In the genomic region with DNA sequence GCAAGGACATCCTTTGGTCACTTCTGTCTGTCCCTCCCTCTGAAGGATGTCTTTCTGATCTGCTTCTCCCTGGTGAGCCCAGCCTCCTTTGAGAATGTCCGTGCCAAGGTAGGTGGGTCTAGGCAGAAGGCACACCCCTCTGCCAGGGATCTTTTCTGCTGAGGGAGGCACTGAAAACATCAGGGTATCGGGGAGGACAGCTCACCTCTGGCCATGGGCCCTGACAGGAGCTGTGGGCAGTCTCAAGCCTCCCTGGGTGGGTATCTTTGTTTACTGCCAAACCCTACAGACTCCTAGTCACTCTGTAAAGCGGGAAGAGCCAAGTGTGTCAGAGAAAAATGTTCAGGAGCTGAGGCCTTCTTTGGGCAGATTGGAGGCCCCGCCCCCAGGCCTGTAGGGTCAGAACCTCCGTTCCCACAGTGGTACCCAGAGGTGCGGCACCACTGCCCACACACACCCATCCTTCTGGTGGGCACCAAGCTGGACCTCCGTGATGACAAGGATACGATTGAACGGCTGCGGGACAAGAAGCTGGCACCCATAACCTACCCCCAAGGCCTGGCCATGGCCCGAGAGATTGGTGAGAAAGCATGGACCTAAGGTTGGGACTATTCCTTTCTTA, we compare ENCODE assay signal across 12 mouse cellular contexts. TPM values are rescaled to one million over a fixed set of nuclear protein-coding genes. Genes with fewer than 3 reads are reported as not detected.
A peak's percentile ranks its signal among the peaks of the same experiment; 100 is the strongest.
DNase-seq lines count a peak whose midpoint lies in the region; ATAC-seq lines count a peak whose summit lies in the region.
"Had no signal": no experiment of that assay in that cellular context is flagged by ENCODE, and none has a peak within 500 bp of the region (broad histone marks: within the 10 kb centered on the region; RNA-seq: fewer than 3 reads in every experiment).

No protein-coding gene starts in this region.

- H3K4me1 ChIP-seq in kidney, embryonic 14.5 days (ENCODE audit: control insufficient read depth, insufficient read depth, low read length), result peaks cover 16% of the 10 kb centered on the region
- H3K4me1 ChIP-seq in embryonic facial prominence, embryonic 10.5 days, result peaks cover 39% of the 10 kb centered on the region
- peaks cover 40% of the 10 kb centered on the region for H3K4me1 ChIP-seq in hindbrain, embryonic 15.5 days (replicated peaks)
- H3K4me1 ChIP-seq in lung, embryonic 16.5 days (replicated peaks; ENCODE audit: control insufficient read depth, insufficient read depth, low read length), result peaks cover 26% of the 10 kb centered on the region

- WGBS in kidney, embryonic 14.5 days, result 90% methylated on average over 11 of the region's 11 CpGs
- 90% methylated on average over 11 of the region's 11 CpGs for WGBS in embryonic facial prominence, embryonic 10.5 days
- 85% methylated on average over 11 of the region's 11 CpGs for WGBS in hindbrain, embryonic 15.5 days
- WGBS in lung, embryonic 16.5 days, result 86% methylated on average over 11 of the region's 11 CpGs

- no peak for ATAC-seq in kidney, embryonic 14.5 days (ENCODE audit: low FRiP score, low TSS enrichment)
- no peak for ATAC-seq in hindbrain, embryonic 15.5 days (ENCODE audit: low FRiP score, low read depth)
- ATAC-seq in lung, embryonic 16.5 days (ENCODE audit: low read depth), result no peak
- ATAC-seq: inflammation-experienced regulatory T-cells, adult 6 months had no signal

- H3K9me3 ChIP-seq in kidney, embryonic 14.5 days (ENCODE audit: control insufficient read depth, low read length), result no peaks in the 10 kb centered on the region
- no peaks in the 10 kb centered on the region for H3K9me3 ChIP-seq in embryonic facial prominence, embryonic 10.5 days
- no peaks in the 10 kb centered on the region for H3K9me3 ChIP-seq in hindbrain, embryonic 15.5 days
- H3K9me3 ChIP-seq in lung, embryonic 16.5 days (ENCODE audit: control insufficient read depth, low read length), result no peaks in the 10 kb centered on the region

- DNase-seq in kidney, adult 11 months, result peak; percentile 78
- DNase-seq in embryonic facial prominence, embryonic 10.5 days (ENCODE audit: low spot score), result no peak
- DNase-seq in layer of hippocampus, adult 18-20 months (ENCODE audit: low spot score in 2 of 2), result no peak
- DNase-seq in ovary, postnatal 36 days (ENCODE audit: low spot score), result no peak
- DNase-seq in gastrocnemius, postnatal 36 days, result no peak
- DNase-seq: heart, adult 18-20 months; right cerebral cortex, postnatal 25 days; thymus, postnatal 25 days had no signal

- intact Hi-C loops in gastrocnemius, postnatal 36 days (cut with DNase I), result no loop called here

- H3K9ac ChIP-seq in kidney, embryonic 14.5 days (ENCODE audit: low read depth, low read length), result no peak overlapping the region
- H3K9ac ChIP-seq in hindbrain, embryonic 15.5 days, result peak overlapping the region; percentile 89; the same call in 1 of the 2 replicates
- no peak overlapping the region for H3K9ac ChIP-seq in lung, embryonic 16.5 days (ENCODE audit: low read length)

- H3K36me3 ChIP-seq in kidney, embryonic 14.5 days (ENCODE audit: control insufficient read depth, insufficient read depth, low read length), result peaks cover 15% of the 10 kb centered on the region
- peaks cover 23% of the 10 kb centered on the region for H3K36me3 ChIP-seq in embryonic facial prominence, embryonic 10.5 days (replicated peaks)
- H3K36me3 ChIP-seq in hindbrain, embryonic 15.5 days, result peaks cover 4% of the 10 kb centered on the region; the same call in 1 of the 2 replicates
- H3K36me3 ChIP-seq in lung, embryonic 16.5 days (ENCODE audit: control insufficient read depth, insufficient read depth, low read length), result peaks cover 7% of the 10 kb centered on the region

- H3K4me2 ChIP-seq in kidney, embryonic 14.5 days (replicated peaks; ENCODE audit: low read depth, low read length), result no peak overlapping the region; the same call in 1 of the 2 replicates
- H3K4me2 ChIP-seq in hindbrain, embryonic 15.5 days, result peak overlapping the region; percentile 75
- H3K4me2 ChIP-seq in lung, embryonic 16.5 days (ENCODE audit: low read depth, low read length), result peak overlapping the region; percentile 98; the same call in 1 of the 2 replicates

- no peak overlapping the region for H3K27ac ChIP-seq in kidney, embryonic 14.5 days (ENCODE audit: low read depth, low read length)
- no peak overlapping the region for H3K27ac ChIP-seq in embryonic facial prominence, embryonic 10.5 days (replicated peaks)
- no peak overlapping the region for H3K27ac ChIP-seq in hindbrain, embryonic 15.5 days (replicated peaks)
- no peak overlapping the region for H3K27ac ChIP-seq in lung, embryonic 16.5 days (ENCODE audit: low read length)

- H3K4me3 ChIP-seq in kidney, embryonic 14.5 days (ENCODE audit: low read length), result no peak overlapping the region
- H3K4me3 ChIP-seq in embryonic facial prominence, embryonic 10.5 days, result peak overlapping the region; percentile 72; the same call in 1 of the 2 replicates
- H3K4me3 ChIP-seq in hindbrain, embryonic 15.5 days, result peak overlapping the region; percentile 57
- H3K4me3 ChIP-seq in lung, embryonic 16.5 days (ENCODE audit: low read length), result peak overlapping the region; percentile 67; the same call in 1 of the 2 replicates

- H3K27me3 ChIP-seq in kidney, embryonic 14.5 days (ENCODE audit: control insufficient read depth, insufficient read depth, low read length), result no peaks in the 10 kb centered on the region
- peaks cover 54% of the 10 kb centered on the region for H3K27me3 ChIP-seq in embryonic facial prominence, embryonic 10.5 days (replicated peaks; ENCODE audit: low read depth, poor library complexity, severe bottlenecking)
- no peaks in the 10 kb centered on the region for H3K27me3 ChIP-seq in hindbrain, embryonic 15.5 days
- H3K27me3 ChIP-seq in lung, embryonic 16.5 days (ENCODE audit: control insufficient read depth, insufficient read depth, low read depth, low read length), result peaks cover 4% of the 10 kb centered on the region

RNA-seq across cellular contexts. Expression of gene Rac3, which starts 1.6 kb away (rescaled TPM):
- polyA plus RNA-seq in kidney, embryonic 14.5 days (2014; fragmentation: Nextera tagmentation; extraction: Ambion mirVana), result 5.0 and 28.7 TPM in 2 replicates
- polyA plus RNA-seq in embryonic facial prominence, embryonic 10.5 days (2016; fragmentation: Nextera tagmentation; extraction: Ambion mirVana), result 27.2 and 31.2 TPM in 2 replicates
- polyA plus RNA-seq in hindbrain, embryonic 15.5 days (2015; fragmentation: Nextera tagmentation; extraction: Ambion mirVana), result 540 and 587 TPM in 2 replicates
- polyA plus RNA-seq in lung, embryonic 16.5 days (2015; fragmentation: Nextera tagmentation; extraction: Ambion mirVana), result 53.5 and 54.2 TPM in 2 replicates
- total RNA-seq in layer of hippocampus, adult 18-20 months (2021), result 10 to 100 TPM; 32.0 to 40.0 TPM
- under 1 TPM; 0.84 to 0.92 TPM for total RNA-seq in gastrocnemius, postnatal 36 days (2021)
- polyA plus RNA-seq: inflammation-experienced regulatory T-cells, adult 6 months had no signal

RNA-seq across cellular contexts. Expression of gene Dcxr, which starts 4.2 kb away (rescaled TPM):
- polyA plus RNA-seq in kidney, embryonic 14.5 days (2014; fragmentation: Nextera tagmentation; extraction: Ambion mirVana), result 21.1 and 23.2 TPM in 2 replicates
- polyA plus RNA-seq in embryonic facial prominence, embryonic 10.5 days (2016; fragmentation: Nextera tagmentation; extraction: Ambion mirVana), result 12.8 and 16.0 TPM in 2 replicates
- polyA plus RNA-seq in hindbrain, embryonic 15.5 days (2015; fragmentation: Nextera tagmentation; extraction: Ambion mirVana), result 8.8 and 10.4 TPM in 2 replicates
- polyA plus RNA-seq in lung, embryonic 16.5 days (2015; fragmentation: Nextera tagmentation; extraction: Ambion mirVana), result 69.5 and 92.2 TPM in 2 replicates
- total RNA-seq in layer of hippocampus, adult 18-20 months (2021), result 10 to 100 TPM; 12.3 to 13.6 TPM
- 1 to 10 TPM; 4.5 to 9.2 TPM for total RNA-seq in gastrocnemius, postnatal 36 days (2021)

RNA-seq across cellular contexts. Expression of gene Cbr2, which starts 9.0 kb away (rescaled TPM):
- 0.47 TPM in 1 of 2 replicates, not detected in the other for polyA plus RNA-seq in kidney, embryonic 14.5 days (2014; fragmentation: Nextera tagmentation; extraction: Ambion mirVana)
- 2.6 and 2.9 TPM in 2 replicates for polyA plus RNA-seq in embryonic facial prominence, embryonic 10.5 days (2016; fragmentation: Nextera tagmentation; extraction: Ambion mirVana)
- 0.97 and 2.1 TPM in 2 replicates for polyA plus RNA-seq in hindbrain, embryonic 15.5 days (2015; fragmentation: Nextera tagmentation; extraction: Ambion mirVana)
- 194 and 348 TPM in 2 replicates for polyA plus RNA-seq in lung, embryonic 16.5 days (2015; fragmentation: Nextera tagmentation; extraction: Ambion mirVana)
- 1 to 10 TPM; 1.2 to 1.7 TPM for total RNA-seq in layer of hippocampus, adult 18-20 months (2021)
- 10 to 100 TPM in 1 of 2 experiments, 1 to 10 TPM in 1; 9.2 to 15.8 TPM for total RNA-seq in gastrocnemius, postnatal 36 days (2021)
- polyA plus RNA-seq: inflammation-experienced regulatory T-cells, adult 6 months had no signal

RNA-seq across cellular contexts. Expression of gene Lrrc45, which starts 9.1 kb away (rescaled TPM):
- polyA plus RNA-seq in kidney, embryonic 14.5 days (2014; fragmentation: Nextera tagmentation; extraction: Ambion mirVana), result 41.9 and 43.1 TPM in 2 replicates
- 56.8 and 58.9 TPM in 2 replicates for polyA plus RNA-seq in embryonic facial prominence, embryonic 10.5 days (2016; fragmentation: Nextera tagmentation; extraction: Ambion mirVana)
- polyA plus RNA-seq in hindbrain, embryonic 15.5 days (2015; fragmentation: Nextera tagmentation; extraction: Ambion mirVana), result 74.9 and 81.2 TPM in 2 replicates
- polyA plus RNA-seq in lung, embryonic 16.5 days (2015; fragmentation: Nextera tagmentation; extraction: Ambion mirVana), result 58.2 and 63.9 TPM in 2 replicates
- 10 to 100 TPM; 49.1 to 60.5 TPM for total RNA-seq in layer of hippocampus, adult 18-20 months (2021)
- 1 to 10 TPM; 3.7 to 4.1 TPM for total RNA-seq in gastrocnemius, postnatal 36 days (2021)

RNA-seq across cellular contexts. Expression of gene Cenpx, which starts 9.3 kb away (rescaled TPM):
- polyA plus RNA-seq in kidney, embryonic 14.5 days (2014; fragmentation: Nextera tagmentation; extraction: Ambion mirVana), result 157 and 195 TPM in 2 replicates
- 119 and 124 TPM in 2 replicates for polyA plus RNA-seq in embryonic facial prominence, embryonic 10.5 days (2016; fragmentation: Nextera tagmentation; extraction: Ambion mirVana)
- 107 and 109 TPM in 2 replicates for polyA plus RNA-seq in hindbrain, embryonic 15.5 days (2015; fragmentation: Nextera tagmentation; extraction: Ambion mirVana)
- polyA plus RNA-seq in lung, embryonic 16.5 days (2015; fragmentation: Nextera tagmentation; extraction: Ambion mirVana), result 156 and 170 TPM in 2 replicates
- 10 to 100 TPM; 15.8 to 18.7 TPM for total RNA-seq in layer of hippocampus, adult 18-20 months (2021)
- total RNA-seq in gastrocnemius, postnatal 36 days (2021), result 10 to 100 TPM; 23.2 to 27.0 TPM

Comparison
In these comparisons a context has a peak if more than half of its experiments do, and no peak if none do; other contexts are left out.
1. RNA of gene Cbr2, which starts 9.0 kb away (polyA plus RNA-seq): 194 to 348 TPM in lung, embryonic 16.5 days; 2.6 to 2.9 TPM in embryonic facial prominence, embryonic 10.5 days, 0.97 to 2.1 TPM in hindbrain, embryonic 15.5 days and 0.47 TPM in kidney, embryonic 14.5 days; every median in the first group is over 10 times any median in the second.